8 mouse cellular contexts compared by ENCODE assay signal in the genomic region with DNA sequence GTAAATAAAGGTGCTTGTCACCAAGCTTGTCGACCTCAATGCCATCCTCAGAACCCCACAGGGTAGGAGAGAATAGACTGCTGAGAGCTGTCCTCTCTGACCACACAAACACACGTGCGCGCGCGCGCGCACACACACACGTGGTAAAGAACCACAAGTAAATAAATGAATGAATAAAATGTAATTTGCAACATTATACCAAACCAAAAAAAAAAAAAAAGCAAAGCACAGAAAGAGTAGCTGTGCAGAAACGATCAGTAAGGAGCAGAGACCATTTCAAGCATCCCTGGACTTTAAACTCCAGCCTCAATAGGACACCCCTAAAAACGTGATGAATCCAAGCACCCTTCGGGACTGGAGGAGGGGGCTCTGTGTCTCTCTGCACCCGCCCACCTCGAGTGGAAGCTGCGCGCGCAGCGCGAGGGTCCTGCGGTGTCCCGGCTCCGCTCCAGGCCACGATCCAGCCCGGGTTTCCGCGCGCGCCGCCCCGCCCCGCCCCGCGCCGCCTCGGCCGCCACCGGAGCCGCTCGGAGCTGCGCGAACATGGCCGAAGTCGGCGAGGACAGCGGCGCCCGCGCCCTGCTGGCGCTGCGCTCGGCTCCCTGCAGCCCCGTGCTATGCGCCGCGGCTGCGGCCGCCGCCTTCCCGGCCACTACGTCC. TPM values are rescaled to one million over a fixed set of nuclear protein-coding genes. Genes with fewer than 3 reads are reported as not detected.
A peak's percentile ranks its signal among the peaks of the same experiment; 100 is the strongest.
DNase-seq lines count a peak whose midpoint lies in the region; ATAC-seq and TF ChIP-seq lines count a peak whose summit lies in the region.

A gene (plus strand): TSS at position 517 of the 660 bp plus-strand sequence.

- peak; percentile 94 for DNase-seq in MN1 (ENCODE audit: low spot score)
- DNase-seq in cerebellum, adult 8-10 months, result peak; percentile 95
- DNase-seq in layer of hippocampus, adult 8-10 months (ENCODE audit: low spot score in 2 of 2), result peak; percentile 89 to 93
- DNase-seq in lung, embryonic 14.5 days, result peak; percentile 97
- DNase-seq in thymus, adult 18-20 months, result peak; percentile 88

- no peak for TF ChIP-seq CTCF in lung, embryonic 14.5 days (IDR thresholded peaks at IDR 0.05; ENCODE audit: low read depth)

- peak; percentile 54 for ATAC-seq in frontal cortex, adult (ENCODE audit: low TSS enrichment)
- ATAC-seq in hematopoietic stem cell, adult 5-6 weeks (replicated peaks in 1 of 2; ENCODE audit: insufficient read depth in 1 of 2, low FRiP score in 2 of 2, low TSS enrichment in 1 of 2, low read depth in 1 of 2, poor library complexity in 2 of 2, severe bottlenecking in 2 of 2), result peak; percentile 54 to 68
- peak; percentile 87 for ATAC-seq in lung, embryonic 14.5 days (ENCODE audit: insufficient read depth)
- ATAC-seq in neutrophil, adult 5-6 weeks (ENCODE audit: extremely low read depth, insufficient number of reproducible peaks, low FRiP score, poor library complexity, severe bottlenecking), result peak; percentile 45

- WGBS in lung, embryonic 14.5 days, result 1% methylated on average over 60 of the region's 60 CpGs

- H3K9ac ChIP-seq in lung, embryonic 14.5 days, result peak within 1 kb of the TSS; percentile 91

- H3K27me3 ChIP-seq in lung, embryonic 14.5 days (ENCODE audit: insufficient read depth, low read length), result no peaks in the 10 kb centered on the region

- H3K9me3 ChIP-seq in lung, embryonic 14.5 days (ENCODE audit: low read depth, low read length), result no peaks in the 10 kb centered on the region

- peaks cover 12% of the 10 kb centered on the region for H3K4me1 ChIP-seq in lung, embryonic 14.5 days (ENCODE audit: insufficient read depth)

- H3K36me3 ChIP-seq in lung, embryonic 14.5 days (ENCODE audit: insufficient read depth), result peaks cover 3% of the 10 kb centered on the region; the same call in 1 of the 2 replicates

- H3K27ac ChIP-seq in lung, embryonic 14.5 days (ENCODE audit: low read depth), result peak within 1 kb of the TSS; percentile 82

- peak within 1 kb of the TSS; percentile 94 for H3K4me2 ChIP-seq in lung, embryonic 14.5 days

- H3K4me3 ChIP-seq in lung, embryonic 14.5 days (ENCODE audit: low read depth, low read length), result peak within 1 kb of the TSS; percentile 98

RNA-seq across cellular contexts. Expression of the gene that starts here (rescaled TPM):
- total RNA-seq in hematopoietic stem cell, adult 5-6 weeks (2017), result 8.8 and 10.9 TPM in 2 replicates
- 10 to 100 TPM; 45.5 to 49.7 (median 48.7) TPM for total RNA-seq in layer of hippocampus, adult 8-10 months (2022)
- 5.4 and 7.9 TPM in 2 replicates for polyA plus RNA-seq in lung, embryonic 14.5 days (2014; fragmentation: Nextera tagmentation; extraction: Ambion mirVana)
- total RNA-seq in neutrophil, adult 5-6 weeks (2017), result 29.1 and 30.5 TPM in 2 replicates

Comparison
In these comparisons a context has a peak if more than half of its experiments do, and no peak if none do; other contexts are left out.
1. Peak in every context shown above with its lines: DNase-seq, ATAC-seq, H3K4me3 ChIP-seq and H3K27ac ChIP-seq.